Mouse (Mus musculus) granulocyte monocyte progenitor cell, adult 5-6 weeks (primary cell): ENCODE measurements around the gene Trpv4. TPM values are rescaled to one million over a fixed set of nuclear protein-coding genes. Genes with fewer than 3 reads are reported as not detected.

ENCODE experiments used
- ATAC-seq: replicated peaks from 2 replicates; pipeline ENCODE4 v1.8.0; 2016; ENCODE audit warnings: mild to moderate bottlenecking, moderate TSS enrichment, inconsistent platforms; ENCODE audit not compliant: poor library complexity, severe bottlenecking
- total RNA-seq, 2 experiments: library from RNA; stranded (forward) in 1 of 2; stranded (reverse) in 1 of 2; fragments of 200-712, 200-1000 nt in 1 of 2; fragments of >200 nt in 1 of 2; fragmentation: Nextera tagmentation in 1 of 2; gene quantifications; 2 replicates each; pipeline ENCODE4 v1.2.3; 2014 to 2017

Trpv4 gene
- total RNA-seq, 2 experiments from 2014 or later = 0.26 to 4.2 TPM

DNA sequence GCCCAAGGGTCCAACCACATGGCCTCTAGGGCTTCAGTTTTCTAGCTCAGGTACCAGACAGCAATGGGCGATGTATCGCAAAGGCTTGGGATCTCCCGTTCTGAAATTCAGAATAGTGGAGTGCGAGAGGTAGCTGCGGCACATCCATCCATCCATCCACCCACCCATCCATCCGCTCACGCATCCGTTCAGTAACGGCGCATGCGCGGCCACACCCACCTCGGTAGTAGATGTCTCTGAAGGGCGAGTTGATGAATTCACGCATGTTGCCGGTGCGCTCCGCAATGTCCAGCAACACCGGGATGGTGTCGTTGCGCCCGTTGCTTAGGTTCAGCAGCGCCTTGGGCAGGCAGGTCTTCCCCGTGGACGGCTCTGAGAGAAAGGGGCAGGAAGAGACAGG, 22.1 kb downstream of the Trpv4 start:
- ATAC-seq = no peak

DNA sequence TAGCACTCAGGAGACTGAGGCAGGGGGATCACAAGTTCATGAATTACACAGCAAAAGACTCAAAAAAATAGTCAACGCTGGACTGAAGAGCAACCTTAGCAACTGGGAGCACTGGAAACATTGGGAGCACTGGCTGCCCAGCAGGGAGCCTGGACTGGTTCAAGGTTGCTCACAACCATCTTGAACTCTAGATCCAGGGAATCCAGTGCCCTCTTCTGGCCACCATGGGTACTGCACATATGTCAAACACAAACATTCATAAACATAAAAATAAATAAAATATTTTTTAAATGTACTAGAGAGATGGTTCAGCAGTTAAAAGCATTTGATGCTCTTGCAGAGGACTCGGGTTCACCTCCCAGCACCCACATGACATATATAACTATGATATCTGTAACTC, 26.9 kb downstream of the Trpv4 start:
- ATAC-seq = no peak; the same call in 1 of the 2 replicates

DNA sequence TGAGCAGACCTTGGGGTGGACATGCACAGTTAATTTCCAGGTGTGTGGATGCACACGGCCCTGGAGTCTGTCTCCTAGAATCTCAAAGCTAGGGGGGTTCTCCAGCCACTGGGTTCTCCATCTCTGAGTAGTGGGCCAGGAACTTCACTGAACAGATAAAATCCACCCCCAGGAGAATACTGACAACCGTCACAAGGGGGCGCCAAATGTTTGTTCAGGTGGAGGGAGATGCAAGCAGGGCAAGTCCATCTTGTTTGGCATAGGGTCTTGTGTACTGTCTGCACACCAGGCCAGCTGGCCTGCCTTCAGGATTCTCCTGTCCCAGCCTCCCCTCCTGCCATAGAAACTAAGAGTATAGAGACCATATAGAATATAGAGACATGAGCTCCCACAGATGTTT, 32.6 kb downstream of the Trpv4 start:
- ATAC-seq = peak; percentile 68

DNA sequence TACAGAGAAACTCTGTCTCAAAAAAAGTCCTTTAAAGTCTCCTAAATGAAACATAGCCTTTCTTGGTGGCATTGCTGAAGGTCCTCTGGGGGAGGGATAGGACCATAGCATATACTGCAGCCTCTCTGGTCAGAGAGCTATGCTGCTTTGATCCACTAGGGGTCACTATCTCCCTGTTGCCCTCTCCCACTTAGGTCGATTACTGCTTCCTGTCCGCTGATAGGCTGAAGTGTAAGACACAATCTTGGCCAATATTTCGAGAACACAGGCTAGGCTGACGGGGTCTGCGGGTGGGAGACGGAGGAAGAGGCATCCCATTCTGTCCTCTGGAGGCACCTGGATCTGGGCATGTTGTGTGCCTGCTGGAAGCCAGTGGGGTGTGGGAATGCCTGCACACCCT, 37.9 kb downstream of the Trpv4 start:
- ATAC-seq = peak; percentile 81

DNA sequence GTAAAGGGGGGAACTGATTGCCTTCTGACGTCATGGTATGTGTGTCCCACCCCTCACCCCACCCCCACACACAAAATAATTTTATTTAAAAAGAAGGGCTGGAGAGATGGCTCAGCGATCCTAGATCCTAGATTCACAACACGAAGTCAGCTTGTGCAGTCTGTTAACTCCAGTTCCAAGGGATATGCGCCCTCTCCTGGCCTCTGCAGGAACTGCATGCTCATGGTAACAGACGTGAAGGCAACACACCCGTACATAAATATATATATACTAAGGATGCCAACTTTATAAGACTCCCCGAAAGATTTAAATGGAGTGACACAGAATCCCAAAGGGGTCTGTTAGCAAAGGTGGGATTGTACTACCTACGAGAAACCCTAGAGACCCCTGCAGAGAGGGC, 39.4 kb downstream of the Trpv4 start:
- ATAC-seq = no peak; the same call in 1 of the 2 replicates

DNA sequence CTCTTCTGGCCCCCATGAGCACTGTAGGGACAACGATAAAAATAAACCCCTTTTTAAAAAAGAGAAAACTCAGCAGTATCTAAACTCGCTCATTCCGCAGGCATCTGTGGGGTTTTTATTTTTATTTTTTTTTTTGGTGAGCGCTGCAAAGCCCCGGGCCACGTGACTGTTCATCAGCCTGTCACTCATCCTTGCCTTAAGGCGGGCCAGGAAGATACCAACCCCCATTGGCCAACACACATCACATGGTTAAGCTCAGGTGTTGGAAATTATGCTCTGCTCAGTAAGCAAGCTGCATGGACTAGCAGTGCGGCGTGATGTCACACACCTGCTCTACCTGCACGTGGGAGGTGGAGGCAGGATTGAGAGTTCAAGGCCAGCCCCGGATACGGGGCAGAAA, 40.4 kb downstream of the Trpv4 start:
- no peak for ATAC-seq

DNA sequence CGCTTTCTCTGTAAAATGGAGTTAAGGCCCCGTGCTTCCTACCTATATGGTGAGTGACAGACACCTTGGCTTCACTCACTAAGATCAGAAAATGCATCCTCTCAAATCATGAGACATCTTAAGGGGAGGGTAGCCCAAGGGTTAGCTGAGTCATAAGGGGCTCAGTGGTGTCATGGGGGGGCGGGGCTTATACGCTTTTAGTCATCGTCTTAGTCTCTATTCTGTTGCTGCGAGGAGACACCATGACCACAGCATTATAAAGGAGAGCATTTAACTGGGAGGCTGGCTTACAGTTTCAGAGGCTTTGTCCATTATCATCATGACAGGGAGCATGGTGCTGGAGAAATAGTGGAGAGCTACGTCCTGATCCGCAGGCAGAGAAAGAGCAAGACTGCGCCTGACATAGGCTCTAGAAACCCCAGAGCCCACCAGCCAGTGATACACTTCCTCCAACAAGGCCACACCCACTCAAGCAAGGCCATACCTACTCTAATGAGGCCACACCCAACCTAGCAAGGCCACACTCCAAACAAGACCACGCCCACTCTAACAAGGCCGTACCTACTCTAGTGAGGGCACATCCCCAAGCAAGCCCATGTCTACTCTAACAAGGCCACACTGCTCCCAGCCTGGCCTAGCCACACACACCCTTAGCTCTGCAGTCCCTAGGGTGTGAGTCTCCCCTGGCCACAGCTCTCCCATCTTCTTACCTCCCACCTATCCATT, 41.7 kb downstream of the Trpv4 start:
- ATAC-seq = no peak; the same call in 1 of the 2 replicates

DNA sequence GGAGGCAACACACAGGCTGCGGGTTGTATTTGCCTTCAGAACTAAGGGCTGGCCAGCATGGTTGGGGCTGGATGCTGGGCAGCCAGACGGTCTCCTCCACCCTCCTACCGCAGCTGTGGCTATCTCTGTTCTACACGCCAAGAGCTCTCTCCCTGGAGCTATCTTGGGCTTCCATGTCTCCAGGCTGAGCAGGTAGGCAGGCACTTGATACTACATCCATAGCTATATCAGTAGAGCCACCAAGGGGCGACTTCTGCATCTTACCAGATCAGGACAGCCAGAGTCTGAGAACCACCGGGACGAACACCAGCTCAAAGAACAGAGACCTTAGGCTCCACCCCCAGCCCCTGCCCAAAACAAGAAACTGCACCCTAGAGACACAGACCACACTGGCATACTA, 43.4 kb downstream of the Trpv4 start:
- ATAC-seq = no peak

DNA sequence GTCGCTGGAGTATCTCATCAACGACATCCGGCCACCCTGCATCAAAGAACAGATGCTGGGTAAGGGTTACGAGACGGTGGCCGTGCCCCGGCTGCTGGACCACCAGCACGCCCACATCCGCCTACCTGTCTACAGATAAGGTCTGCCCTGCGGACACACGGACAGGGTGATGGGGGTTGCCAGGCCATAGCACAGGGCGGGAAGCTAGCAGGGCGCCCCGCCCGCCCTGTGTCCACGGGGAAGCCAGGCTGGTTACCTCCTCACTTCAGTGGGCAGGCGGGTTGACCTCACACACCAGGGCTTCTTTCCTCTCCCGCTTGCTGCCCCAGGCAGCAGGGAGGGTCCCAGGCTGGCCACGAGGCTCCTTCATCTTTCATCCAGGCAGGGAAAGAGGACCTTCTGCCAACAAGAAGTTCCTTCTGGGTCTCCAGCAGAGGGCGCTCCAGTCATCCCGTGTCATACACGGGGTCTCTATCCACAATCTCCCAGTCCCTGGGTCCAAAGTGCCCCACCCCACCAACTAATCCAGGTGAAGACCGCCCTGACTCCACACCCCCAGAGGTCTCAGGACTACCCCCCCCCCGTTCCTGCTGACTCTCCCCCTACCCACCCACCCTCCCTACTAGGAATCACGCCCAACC, 46.1 kb downstream of the Trpv4 start:
- no peak; the same call in 1 of the 2 replicates for ATAC-seq

DNA sequence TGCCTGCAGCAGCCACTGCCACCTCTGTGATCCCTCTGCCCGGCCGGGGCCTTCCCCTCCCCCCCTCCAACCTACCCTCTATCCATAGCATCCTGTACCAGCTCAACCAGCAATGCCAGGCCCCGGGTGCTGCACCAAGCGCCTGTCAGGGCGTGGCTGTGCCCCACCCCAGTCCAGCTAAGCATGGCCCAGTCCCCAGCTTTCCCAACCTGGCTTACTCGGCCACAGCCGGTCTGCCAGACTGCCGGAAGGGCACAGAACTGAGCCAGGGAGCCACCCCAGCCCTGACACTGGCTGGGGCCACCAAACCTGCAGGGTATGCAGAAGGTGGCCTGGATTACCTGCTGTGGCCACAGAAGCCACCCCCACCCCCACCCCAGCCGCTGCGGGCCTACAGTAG, 47.0 kb downstream of the Trpv4 start:
- no peak for ATAC-seq

DNA sequence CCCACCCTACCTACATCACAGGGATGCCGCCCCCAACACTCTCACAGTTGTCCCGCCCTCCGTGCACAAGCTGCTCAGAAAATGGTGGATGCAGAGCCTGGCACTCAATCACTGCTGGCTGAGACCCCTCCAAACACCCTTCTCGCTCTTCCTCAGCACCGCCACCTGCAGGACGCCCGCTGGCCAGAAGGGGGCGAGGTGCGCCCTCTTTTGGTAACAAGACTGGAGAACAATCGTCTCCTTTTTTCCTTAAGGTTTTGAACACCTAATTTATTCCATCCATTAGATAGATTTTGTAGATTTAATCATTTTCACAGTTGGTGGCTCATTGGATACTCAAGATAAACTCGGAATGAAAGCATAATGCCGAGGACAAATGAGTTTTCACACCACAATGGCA, 49.7 kb downstream of the Trpv4 start:
- ATAC-seq = peak; percentile 56; the same call in 1 of the 2 replicates

DNA sequence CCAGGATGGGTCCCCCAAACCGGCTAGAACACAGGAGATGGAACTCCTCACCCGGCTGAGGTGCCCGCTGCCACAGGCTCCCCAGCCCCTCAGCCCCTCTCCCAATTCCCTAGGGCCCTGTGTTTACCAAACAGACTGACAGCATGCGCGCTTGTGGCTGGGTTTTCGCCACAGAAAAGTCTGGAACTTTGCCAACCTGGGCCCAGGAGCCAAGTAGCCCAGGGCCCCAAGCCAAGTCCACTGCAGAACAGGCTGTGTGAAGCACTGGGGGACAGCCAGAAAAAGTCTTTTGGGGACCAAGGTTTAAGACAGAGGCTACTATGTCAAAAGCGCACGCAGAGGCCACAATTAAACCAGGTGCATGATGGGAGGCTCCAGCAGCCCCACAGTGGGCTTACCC, 50.6 kb downstream of the Trpv4 start:
- no peak for ATAC-seq

DNA sequence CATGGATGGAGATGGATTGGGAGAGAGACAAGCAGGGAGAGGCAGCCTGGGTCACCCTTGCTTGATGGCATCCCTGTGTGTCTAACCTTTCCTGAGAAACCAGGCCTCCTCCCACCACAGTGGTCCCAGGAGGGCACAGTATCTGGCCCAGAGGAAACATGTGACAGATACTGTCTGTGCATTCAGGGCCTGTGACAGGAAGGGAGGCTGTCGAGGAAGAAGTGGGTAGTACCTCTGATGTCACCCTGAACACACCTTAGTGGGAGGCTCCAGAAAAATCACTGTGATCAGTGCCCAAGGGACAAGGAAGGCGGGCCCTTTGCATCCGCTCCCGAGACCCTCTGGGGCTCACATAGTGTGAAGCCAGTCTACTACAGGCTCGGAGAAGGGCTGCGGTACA, 52.2 kb downstream of the Trpv4 start:
- no peak for ATAC-seq

DNA sequence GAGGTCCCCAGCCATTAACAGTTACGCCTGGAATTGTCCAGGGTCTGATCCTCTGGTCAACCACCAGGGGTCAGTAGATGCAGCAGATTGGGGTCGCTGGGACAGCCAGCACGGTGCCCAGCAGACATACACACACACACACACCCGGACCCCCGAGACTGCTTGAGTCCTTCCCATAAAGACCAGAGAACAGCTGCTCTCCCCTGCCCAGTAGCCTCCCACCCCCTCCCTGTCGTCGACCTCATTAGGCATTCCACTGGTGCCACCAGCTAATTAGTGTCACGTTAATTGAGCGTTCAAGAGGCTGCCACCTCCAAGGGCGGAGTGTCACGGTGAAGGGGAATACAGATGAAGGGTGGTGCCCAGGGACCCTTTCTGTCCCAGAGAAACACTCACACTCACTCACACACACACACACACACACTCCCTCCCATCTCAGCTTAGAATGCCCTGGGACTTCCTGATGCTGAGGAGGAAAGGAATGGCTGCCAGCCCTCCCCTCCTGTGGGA, 53.4 kb downstream of the Trpv4 start:
- ATAC-seq = peak; percentile 65

DNA sequence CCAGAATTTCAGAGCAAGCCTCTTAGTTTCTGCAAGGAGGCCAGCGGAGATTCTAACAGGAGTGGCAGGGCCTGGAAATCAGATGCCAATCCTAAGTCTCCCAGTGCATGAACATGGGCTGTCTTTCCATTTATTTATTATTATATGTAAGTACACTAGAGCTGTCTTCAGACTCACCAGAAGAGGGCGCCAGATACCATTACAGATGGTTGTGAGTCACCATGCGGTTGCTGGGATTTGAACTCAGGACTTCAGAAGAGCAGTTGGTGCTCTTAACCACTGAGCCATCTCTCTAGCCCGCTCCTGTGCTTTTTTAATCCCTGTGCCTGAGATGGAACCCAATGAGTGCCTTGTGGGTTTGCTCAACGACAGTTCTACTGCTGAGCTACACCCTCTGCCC, 54.2 kb downstream of the Trpv4 start:
- ATAC-seq = no peak

DNA sequence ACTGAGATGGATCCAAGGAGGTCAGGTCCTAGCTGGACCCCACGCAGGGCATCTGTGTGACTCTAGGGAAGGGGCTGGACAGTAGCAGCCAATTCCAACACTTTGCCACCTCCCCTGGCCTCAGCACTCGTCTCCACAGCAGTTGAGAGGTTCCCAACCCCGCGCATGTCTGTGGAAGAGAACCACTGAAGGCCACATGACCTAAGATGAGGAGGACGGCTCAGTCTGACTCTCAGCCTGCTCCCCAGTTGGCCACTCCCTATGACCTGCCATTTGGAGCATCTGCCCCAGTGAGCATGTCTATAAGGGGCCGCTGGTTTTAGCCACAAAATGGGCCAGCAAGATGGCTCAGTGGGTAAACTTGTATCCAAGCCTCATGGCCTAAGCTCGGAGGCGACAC, 56.2 kb downstream of the Trpv4 start:
- no peak for ATAC-seq

DNA sequence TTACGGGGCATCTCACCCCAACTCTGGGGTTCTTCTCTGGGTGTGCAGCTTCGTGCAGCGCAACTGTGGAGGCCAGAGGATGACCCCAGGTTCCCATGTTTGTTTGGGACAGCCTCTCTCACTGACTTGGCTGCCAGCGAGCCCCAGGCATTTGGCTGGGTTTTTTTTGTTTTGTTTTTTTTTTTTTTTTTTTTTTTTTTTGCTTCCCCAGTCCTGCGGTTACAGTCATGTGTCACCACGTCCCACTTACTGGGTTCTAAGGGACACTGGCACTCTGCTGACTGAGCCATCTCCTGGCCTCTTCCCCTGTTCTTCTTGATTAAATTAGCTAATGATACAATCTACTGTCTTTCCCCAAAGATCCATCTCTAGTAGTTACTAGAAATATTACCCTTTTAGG, 60.6 kb downstream of the Trpv4 start:
- ATAC-seq = no peak

DNA sequence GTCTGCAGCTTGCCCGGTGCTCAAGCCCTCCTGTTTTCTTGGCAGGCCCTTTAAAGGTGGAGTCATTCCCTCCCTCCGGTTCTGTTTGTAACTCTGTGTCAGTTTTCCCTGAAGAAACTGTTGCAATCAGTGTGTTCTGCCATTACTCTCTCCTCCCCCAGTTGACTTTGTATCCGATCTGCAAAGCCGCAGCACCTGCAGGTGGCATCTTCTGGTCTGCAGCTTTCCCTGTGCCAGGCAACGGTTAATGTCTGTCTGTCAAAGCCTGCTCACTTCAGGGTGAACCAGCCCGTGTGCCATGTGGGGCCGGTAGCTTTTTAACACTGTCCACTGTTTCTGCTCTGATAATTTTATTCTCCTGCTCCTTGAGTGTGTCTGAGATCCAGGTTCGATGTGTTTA, 61.0 kb downstream of the Trpv4 start:
- ATAC-seq = peak; percentile 22

DNA sequence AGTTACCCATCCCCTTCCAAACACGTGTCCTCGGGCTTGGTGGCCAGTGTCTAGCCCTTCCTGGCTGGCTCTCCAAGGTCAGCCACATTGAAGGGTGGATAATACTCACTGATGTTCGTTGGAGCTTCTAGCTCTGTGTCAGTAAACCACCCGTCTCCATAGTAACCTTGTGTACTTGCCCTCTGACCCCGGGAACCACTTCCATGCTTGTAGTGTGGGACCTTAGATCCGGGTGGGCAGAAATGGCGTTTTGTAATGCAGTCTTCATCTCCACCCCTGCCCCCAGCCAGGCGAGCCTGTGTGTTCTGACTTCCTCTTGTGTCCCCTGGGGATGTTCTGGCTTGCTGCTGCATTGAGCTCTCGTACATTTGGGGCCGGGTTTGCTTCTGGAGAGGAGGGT, 61.6 kb downstream of the Trpv4 start:
- peak; percentile 56 for ATAC-seq

DNA sequence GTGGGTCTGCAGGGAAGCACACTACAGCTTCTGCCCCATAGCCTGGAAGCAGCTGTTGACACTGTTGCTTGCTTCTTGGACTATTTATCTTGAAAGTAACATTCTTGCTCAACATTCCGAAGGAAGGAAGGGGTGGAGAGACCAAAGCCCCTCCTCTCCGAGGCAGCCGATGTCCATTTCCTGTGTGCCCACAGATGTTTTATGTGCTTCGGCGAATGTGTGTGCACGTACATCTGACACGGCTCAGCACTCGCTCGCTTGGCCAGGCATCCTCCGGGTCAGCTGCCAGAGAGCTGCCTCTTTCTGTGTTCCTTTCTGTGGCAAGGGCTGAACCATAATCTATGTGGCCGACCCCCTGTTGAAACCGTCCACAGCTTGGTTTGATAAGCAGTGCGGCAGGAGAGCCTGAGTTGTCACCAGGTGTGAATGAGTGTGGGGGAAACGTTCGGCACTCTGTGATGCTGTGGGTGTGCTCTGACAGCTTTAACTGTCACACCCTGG, 63.4 kb downstream of the Trpv4 start:
- ATAC-seq = peak; percentile 78

DNA sequence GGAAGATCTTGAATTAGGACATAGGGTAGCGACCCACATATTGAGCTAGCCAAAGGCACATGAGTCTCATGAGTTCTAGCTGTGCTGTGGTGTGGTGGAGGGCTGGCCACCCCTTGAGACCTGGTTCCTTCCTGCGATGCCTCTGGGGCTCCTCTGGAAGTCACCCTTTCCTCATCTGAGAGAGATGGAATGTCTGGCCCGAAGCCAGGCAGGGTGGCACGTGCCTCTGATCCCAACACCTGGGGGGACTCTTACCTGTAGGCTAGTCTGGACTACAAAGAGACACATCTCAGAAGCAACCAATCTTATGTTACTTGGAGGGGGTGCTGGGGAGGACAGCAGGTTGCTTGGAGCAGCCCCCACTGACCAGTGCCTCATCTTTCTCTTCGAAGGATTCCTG, 64.3 kb downstream of the Trpv4 start:
- ATAC-seq = no peak
